Mouse (Mus musculus): ENCODE results near the gene Tmigd3. TPM values are rescaled to one million over a fixed set of nuclear protein-coding genes. Genes with fewer than 3 reads are reported as not detected.
"Not testable (repeated sequence)": the region's sequence is repeated elsewhere in the genome, so short reads cannot be mapped to it uniquely, and the experiment has no call there.

Tmigd3 gene
- polyA plus RNA-seq, 1 experiment from 2014 or later, result 0.18 TPM

DNA sequence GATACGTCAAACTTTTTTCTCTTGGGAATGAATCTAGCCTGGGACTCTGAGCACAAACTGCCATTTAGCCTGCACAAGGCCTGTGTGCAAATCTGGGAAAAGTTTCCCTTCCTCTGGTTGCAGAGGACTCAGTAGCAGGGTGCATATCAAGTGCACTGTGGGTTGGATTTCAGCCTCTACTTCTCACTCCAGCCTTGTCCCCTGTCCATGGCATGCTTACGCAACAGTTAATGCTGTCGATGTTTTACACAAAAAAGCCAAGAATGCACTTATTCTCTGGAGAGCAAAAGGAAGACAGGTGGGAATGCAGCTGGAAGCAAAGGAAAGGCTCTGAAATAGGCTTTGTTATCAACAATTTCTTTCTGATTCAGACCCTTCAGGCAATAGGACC lies 47.6 kb downstream of the Tmigd3 start:
- no peak for DNase-seq

DNA sequence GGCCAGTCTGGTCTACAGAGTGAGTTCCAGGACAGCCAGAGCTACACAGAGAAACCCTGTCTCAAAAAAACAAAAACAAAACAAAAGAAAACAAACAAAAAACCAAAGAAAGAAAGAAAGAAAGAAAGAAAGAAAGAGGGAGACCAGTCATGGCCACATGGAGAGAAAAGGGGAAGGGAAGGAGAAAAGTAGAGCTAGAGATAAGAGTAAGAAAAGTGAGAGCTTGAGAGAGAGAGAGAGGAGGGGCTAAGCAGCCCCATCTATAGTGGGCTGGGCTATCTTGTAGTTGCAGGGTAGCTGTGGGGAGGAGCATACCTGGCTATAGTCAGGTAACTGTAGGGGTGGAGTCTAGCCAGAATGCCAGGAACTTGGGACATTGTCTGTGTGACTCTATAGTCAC lies 50.0 kb downstream of the Tmigd3 start:
- not testable (repeated sequence) for H3K27ac ChIP-seq; H3K9me3 ChIP-seq (replicated peaks); H3K27me3 ChIP-seq; H3K9ac ChIP-seq; DNase-seq; H3K36me3 ChIP-seq; H3K4me2 ChIP-seq; H3K4me3 ChIP-seq (replicated peaks)
- peaks cover 47% of the 10 kb centered on the region for H3K4me1 ChIP-seq (replicated peaks)
- peak; percentile 34; the same call in 1 of the 2 replicates for ATAC-seq (ENCODE audit: low read depth)

More for the DNA sequence above, 47.6 kb downstream of the Tmigd3 start:
- 39% methylated on average over 3 of the region's 3 CpGs for WGBS (ENCODE audit: insufficient replicate concordance)
- Histone ChIP-seq H3K27me3 (no peaks in the 10 kb centered on the region), H3K9ac (no peak overlapping the region), H3K27ac (no peak overlapping the region), H3K4me2 (no peak overlapping the region), H3K36me3 (no peaks in the 10 kb centered on the region), H3K9me3 (replicated peaks) (no peaks in the 10 kb centered on the region), H3K4me3 (replicated peaks) (no peak overlapping the region), H3K4me1 (replicated peaks) (peaks cover 58% of the 10 kb centered on the region)
- ATAC-seq (ENCODE audit: low read depth), result no peak

DNA sequence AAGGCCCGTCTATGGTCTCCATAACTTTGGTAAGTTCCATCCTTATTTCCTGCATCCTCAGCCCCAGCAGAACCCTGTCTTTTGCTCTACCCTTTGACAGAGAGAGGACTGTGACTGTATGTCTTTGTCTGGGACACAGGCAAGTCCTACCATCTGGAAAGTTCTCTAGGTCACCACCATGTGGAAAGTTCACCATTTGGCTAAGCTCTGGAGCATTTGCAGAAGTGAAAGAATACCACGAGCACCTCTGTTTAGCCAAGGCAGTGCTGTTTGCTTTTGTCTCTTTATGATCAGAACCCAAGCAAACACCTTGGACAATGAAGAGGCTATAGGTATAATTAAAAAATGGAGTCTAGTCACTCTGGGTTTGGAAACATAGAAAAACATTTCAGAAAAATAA lies 51.3 kb downstream of the Tmigd3 start:
- Histone ChIP-seq H3K4me2 (no peak overlapping the region), H3K9ac (no peak overlapping the region), H3K27ac (no peak overlapping the region), H3K9me3 (replicated peaks) (no peaks in the 10 kb centered on the region), H3K4me3 (replicated peaks) (no peak overlapping the region), H3K4me1 (replicated peaks) (peaks cover 49% of the 10 kb centered on the region), H3K36me3 (no peaks in the 10 kb centered on the region), H3K27me3 (no peaks in the 10 kb centered on the region)
- WGBS (ENCODE audit: insufficient replicate concordance), result 41% methylated on average over 2 of the region's 2 CpGs
- ATAC-seq (ENCODE audit: low read depth) (no peak), DNase-seq (no peak)

DNA sequence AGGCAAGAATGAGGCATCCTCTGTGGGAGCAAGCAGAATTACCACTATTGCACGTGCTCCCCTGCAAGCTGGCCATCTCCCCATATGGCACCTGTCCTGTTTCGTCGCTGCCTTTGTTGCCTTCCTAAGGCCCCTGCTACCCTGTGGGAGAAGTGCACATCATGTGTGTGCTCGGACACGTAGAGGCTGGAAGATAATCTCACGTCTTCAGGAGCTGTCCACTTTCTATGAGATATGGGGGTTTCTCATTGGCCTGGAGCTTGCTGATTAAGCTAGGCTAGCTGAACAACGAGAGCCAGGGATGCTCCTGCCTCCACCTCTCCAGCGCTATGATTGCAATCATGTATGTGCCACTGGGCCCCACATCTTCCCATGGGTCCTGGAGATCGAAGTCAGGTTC lies 53.9 kb downstream of the Tmigd3 start:
- 44% methylated on average over 9 of the region's 9 CpGs for WGBS (ENCODE audit: insufficient replicate concordance)
- no peaks in the 10 kb centered on the region for H3K27me3 ChIP-seq

DNA sequence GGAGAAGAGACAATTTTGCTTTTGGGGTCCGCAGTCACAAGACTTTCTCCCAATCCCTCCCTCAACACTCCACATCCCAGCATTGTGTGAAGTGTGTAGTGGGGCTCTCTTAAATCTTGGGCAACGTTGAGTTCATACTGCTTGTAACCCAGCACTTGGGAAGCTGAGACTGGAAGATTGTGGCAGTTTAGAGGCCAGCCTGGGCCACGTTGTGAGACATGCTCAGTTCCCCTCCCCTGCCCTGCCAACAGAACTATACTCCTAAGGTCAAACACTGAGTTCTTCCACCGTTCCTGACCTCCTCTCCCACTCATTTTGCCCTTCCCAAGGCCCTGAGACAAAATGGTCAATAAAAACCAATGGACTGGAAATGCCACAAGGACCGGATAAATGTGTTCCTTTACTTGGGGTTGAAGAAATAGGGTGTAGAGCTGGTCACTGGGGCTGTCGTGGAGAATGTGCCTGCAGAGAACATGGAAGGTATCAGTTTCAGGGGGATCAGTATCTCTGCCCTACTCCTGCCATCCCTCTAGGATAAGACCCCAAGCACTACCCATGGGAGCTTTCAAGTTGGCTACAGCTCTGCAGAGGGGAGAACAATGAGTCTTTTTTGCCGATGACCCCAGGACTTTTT lies 57.0 kb downstream of the Tmigd3 start:
- Histone ChIP-seq H3K27me3 (no peaks in the 10 kb centered on the region), H3K4me1 (replicated peaks) (peaks cover 42% of the 10 kb centered on the region), H3K9me3 (replicated peaks) (no peaks in the 10 kb centered on the region), H3K27ac (no peak overlapping the region), H3K9ac (no peak overlapping the region), H3K36me3 (no peaks in the 10 kb centered on the region), H3K4me3 (replicated peaks) (no peak overlapping the region), H3K4me2 (no peak overlapping the region)
- no peak for ATAC-seq (ENCODE audit: low read depth)
- DNase-seq, result no peak
- 71% methylated on average over 7 of the region's 7 CpGs for WGBS (ENCODE audit: insufficient replicate concordance)

More for the DNA sequence above, 53.9 kb downstream of the Tmigd3 start:
- Histone ChIP-seq H3K9me3 (replicated peaks) (no peaks in the 10 kb centered on the region), H3K9ac (no peak overlapping the region), H3K4me3 (replicated peaks) (no peak overlapping the region), H3K4me1 (replicated peaks) (peaks cover 39% of the 10 kb centered on the region), H3K4me2 (no peak overlapping the region), H3K27ac (no peak overlapping the region), H3K36me3 (no peaks in the 10 kb centered on the region)
- ATAC-seq (ENCODE audit: low read depth), result peak; percentile 47
- peak; percentile 14 for DNase-seq

DNA sequence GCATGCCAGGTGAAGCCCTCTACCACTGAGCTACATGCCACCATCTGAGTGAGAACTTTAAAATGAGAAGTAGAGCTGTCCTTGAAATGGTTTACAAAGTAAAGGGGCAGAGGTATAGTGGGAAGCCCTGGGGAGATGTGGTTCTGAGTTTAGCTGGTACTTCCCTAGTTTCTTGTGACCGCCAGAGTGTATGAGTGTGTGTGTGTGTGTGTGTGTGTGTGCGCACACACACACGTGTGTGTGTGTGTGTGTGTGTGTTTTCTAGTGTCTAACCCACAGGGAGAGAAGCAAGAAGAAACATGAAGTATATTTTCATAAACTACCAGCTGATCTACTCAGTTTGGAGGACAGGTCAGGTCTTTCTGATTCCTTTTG lies 57.5 kb downstream of the Tmigd3 start:
- Histone ChIP-seq H3K4me1 (replicated peaks) (peaks cover 44% of the 10 kb centered on the region), H3K4me2 (no peak overlapping the region), H3K27me3 (no peaks in the 10 kb centered on the region), H3K4me3 (replicated peaks) (no peak overlapping the region), H3K27ac (no peak overlapping the region), H3K9me3 (replicated peaks) (no peaks in the 10 kb centered on the region), H3K9ac (no peak overlapping the region), H3K36me3 (no peaks in the 10 kb centered on the region)
- ATAC-seq (ENCODE audit: low read depth) (no peak), DNase-seq (no peak)
- WGBS (ENCODE audit: insufficient replicate concordance), result 79% methylated on average over 3 of the region's 3 CpGs

DNA sequence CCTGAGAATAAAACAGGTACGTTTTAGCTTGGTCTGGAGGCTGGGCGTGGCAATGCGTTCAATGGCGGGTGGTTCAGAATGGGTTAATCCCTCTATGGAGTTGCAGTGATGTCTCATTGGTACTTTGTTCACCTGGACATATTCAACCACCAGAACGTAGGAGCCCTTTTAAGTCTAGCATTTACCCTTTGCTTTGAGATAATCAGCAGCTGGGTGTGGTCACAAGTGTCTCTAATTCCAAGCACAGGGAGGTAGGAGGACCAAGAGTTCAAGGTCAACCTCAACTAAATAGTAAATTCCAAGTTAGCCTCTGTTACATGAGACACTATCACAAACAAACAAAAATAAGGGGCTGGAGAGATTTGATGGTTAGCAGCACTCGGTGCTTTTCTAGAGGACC lies 58.1 kb downstream of the Tmigd3 start:
- 72% methylated on average over 6 of the region's 6 CpGs for WGBS (ENCODE audit: insufficient replicate concordance)
- DNase-seq (no peak), ATAC-seq (ENCODE audit: low read depth) (no peak)
- H3K27ac ChIP-seq, result no peak overlapping the region
- H3K4me1 ChIP-seq (replicated peaks), result peaks cover 44% of the 10 kb centered on the region
- H3K27me3 ChIP-seq, result no peaks in the 10 kb centered on the region
- H3K36me3 ChIP-seq, result no peaks in the 10 kb centered on the region
- H3K4me2 ChIP-seq, result no peak overlapping the region
- H3K4me3 ChIP-seq (replicated peaks), result no peak overlapping the region
- H3K9ac ChIP-seq, result no peak overlapping the region
- no peaks in the 10 kb centered on the region for H3K9me3 ChIP-seq (replicated peaks)

DNA sequence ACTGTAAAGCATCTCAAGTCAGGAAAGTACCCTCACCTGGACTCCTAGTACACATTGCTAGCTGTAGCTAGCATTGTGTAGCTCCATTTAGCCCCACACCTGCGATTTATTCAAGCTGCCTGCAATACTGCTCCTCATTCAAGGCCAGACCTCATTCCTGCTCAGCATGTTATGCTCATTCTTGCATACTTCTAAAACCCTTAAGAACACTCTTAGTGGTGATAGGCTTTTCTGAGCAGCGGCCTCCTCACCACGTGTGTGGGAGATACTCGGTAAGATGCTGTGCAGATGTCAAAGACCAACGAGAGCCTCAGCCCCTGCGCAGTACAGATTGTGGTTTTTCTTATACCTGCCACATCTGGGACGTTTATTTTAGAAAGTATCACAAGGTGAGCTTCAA lies 59.1 kb downstream of the Tmigd3 start:
- no peaks in the 10 kb centered on the region for H3K27me3 ChIP-seq
- WGBS (ENCODE audit: insufficient replicate concordance), result 42% methylated on average over 7 of the region's 7 CpGs

DNA sequence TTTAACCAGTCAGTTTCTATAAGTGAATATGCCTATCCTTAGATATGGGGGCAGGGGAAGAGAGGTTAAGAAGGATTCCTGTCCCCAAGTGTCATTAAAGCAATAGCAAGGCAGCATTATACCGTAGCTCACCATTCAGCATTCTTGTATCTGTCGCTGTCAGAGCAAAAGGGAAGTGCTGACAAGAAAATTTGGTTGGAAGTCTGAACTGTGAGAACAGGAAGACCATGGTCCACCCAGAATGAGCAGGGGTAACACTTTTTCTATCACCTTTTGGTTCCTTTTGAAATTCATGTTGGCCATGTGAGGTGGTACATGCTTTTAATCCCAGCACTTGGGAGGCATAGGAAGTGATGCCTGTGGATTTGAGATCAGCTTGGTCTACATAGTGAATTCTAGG lies 60.4 kb downstream of the Tmigd3 start:
- DNase-seq (no peak), ATAC-seq (ENCODE audit: low read depth) (no peak)
- WGBS (ENCODE audit: insufficient replicate concordance), result 30% methylated on average over 2 of the region's 2 CpGs
- Histone ChIP-seq H3K4me1 (replicated peaks) (peaks cover 28% of the 10 kb centered on the region), H3K9ac (no peak overlapping the region), H3K4me3 (replicated peaks) (no peak overlapping the region), H3K9me3 (replicated peaks) (no peaks in the 10 kb centered on the region), H3K4me2 (peak overlapping the region; percentile 12; the same call in 1 of the 2 replicates), H3K27ac (no peak overlapping the region), H3K27me3 (no peaks in the 10 kb centered on the region), H3K36me3 (no peaks in the 10 kb centered on the region)

More for the DNA sequence above, 59.1 kb downstream of the Tmigd3 start:
- no peak overlapping the region for H3K9ac ChIP-seq
- H3K36me3 ChIP-seq, result no peaks in the 10 kb centered on the region
- ATAC-seq (ENCODE audit: low read depth), result no peak
- H3K4me3 ChIP-seq (replicated peaks), result no peak overlapping the region
- peaks cover 39% of the 10 kb centered on the region for H3K4me1 ChIP-seq (replicated peaks)
- no peak overlapping the region for H3K4me2 ChIP-seq
- no peak for DNase-seq
- H3K9me3 ChIP-seq (replicated peaks), result no peaks in the 10 kb centered on the region
- H3K27ac ChIP-seq, result no peak overlapping the region

DNA sequence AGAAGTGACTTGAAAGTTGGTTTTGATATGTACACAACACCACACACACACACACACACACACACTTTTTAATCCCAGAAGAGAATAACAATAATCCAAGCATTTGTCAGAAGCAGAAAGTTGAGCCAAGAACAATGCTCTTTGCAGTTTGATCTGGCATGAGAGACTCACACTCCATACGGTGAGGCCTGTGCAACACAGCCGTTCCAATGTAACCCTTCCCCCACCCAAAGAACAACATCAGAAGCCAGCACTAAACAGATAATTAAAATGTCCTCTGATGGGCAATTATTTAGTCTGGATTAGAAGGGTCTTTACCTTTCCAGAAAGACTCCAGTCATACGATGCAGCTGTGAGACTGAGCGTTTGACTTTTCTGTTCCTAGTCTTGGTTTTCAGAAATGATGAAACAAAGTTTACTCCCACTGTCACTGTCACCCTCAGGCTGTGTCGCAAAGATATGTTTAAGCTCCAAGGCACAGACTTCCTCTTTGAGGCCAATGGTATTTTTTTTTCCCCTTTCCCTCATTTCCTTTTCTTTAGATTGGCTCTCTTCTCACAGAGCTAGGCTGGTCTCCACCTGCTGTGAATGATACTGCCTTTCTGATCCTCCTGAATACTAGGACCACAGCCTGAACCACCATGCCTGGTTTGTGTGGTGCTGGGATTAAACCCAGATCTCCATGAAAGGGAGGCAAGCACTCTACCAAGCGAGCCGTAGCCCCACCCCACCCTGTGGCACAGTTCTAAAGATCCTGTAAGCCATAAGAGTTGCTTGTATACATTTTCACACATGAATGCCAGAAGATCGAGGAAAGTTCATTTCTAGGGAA lies 61.8 kb downstream of the Tmigd3 start, which contains the start of gene I830077J02Rik:
TSS of gene I830077J02Rik (minus strand) at position 425 of the 832 bp plus-strand sequence.
- H3K27me3 ChIP-seq, result no peaks in the 10 kb centered on the region
- H3K4me2 ChIP-seq, result peak within 1 kb of the TSS; percentile 34
- H3K4me3 ChIP-seq (replicated peaks), result peak within 1 kb of the TSS; percentile 24; the same call in 1 of the 2 replicates
- H3K36me3 ChIP-seq, result peaks cover 5% of the 10 kb centered on the region
- H3K9me3 ChIP-seq (replicated peaks), result no peaks in the 10 kb centered on the region
- peaks cover 21% of the 10 kb centered on the region for H3K4me1 ChIP-seq (replicated peaks)
- WGBS (ENCODE audit: insufficient replicate concordance), result 18% methylated on average over 8 of the region's 8 CpGs
- H3K27ac ChIP-seq, result peak within 1 kb of the TSS; percentile 59
- no peak for DNase-seq
- peak; percentile 67 for ATAC-seq (ENCODE audit: low read depth)
- H3K9ac ChIP-seq, result no peak within 1 kb of the TSS

DNA sequence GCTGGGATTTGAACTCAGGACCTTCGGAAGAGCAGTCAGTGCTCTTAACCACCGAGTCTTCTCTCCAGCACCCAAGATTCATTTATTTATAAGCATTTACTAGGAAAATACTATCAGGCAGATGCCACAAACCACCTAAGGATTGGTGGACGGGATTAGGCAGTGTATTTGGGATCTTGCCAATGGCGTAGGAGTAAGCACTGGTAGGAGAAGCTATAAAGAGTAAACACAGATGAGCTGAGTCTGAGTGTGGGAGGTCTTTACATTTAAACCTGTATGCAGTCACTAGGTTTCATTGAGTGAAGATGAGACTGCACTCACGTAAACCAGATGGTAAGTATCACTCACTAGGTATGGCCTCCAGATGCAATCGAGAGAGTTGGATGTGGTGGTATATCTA lies 63.2 kb downstream of the Tmigd3 start:
- Histone ChIP-seq H3K36me3 (peaks cover 8% of the 10 kb centered on the region), H3K4me1 (replicated peaks) (peaks cover 14% of the 10 kb centered on the region), H3K27ac (no peak overlapping the region), H3K4me3 (replicated peaks) (no peak overlapping the region), H3K9me3 (replicated peaks) (no peaks in the 10 kb centered on the region), H3K4me2 (no peak overlapping the region), H3K9ac (no peak overlapping the region), H3K27me3 (no peaks in the 10 kb centered on the region)
- no peak for ATAC-seq (ENCODE audit: low read depth)
- 84% methylated on average over 6 of the region's 6 CpGs for WGBS (ENCODE audit: insufficient replicate concordance)
- DNase-seq, result no peak

All from liver, embryonic 13.5 days (tissue).